Mouse (Mus musculus): ENCODE data around the gene Hipk2. TPM values are rescaled to one million over a fixed set of nuclear protein-coding genes. Genes with fewer than 3 reads are reported as not detected.

Gene Hipk2
- polyA plus RNA-seq, 1 experiment from 2014 or later, result 9.5 TPM

DNA sequence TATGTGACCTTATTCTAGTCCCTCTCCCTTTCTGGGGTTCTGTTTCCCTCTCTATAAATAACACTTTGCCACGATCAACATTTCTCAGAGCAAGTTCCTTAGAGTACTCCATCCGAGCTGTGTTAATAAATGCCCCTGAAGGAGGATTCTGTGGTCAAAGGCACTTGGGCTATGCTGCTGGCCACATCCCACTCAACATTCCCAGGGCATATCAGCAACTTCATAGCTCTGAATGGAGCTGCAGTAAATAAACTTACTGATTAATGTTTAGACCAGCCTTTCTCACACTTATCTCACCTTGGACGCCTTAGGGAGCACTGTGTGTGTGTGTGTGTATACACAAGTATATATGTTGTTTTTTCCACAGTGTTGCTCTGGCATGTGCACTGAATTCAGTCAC is 41.5 kb upstream of the Hipk2 start:
- Histone ChIP-seq H3K9me3 (no peaks in the 10 kb centered on the region), H3K36me3 (no peaks in the 10 kb centered on the region), H3K9ac (no peak overlapping the region), H3K27ac (replicated peaks) (0 out of 2 replicates have a peak overlapping the region, but pooled peaks have one; percentile 33), H3K4me2 (no peak overlapping the region), H3K27me3 (replicated peaks) (no peaks in the 10 kb centered on the region), H3K4me3 (no peak overlapping the region), H3K4me1 (peaks cover 72% of the 10 kb centered on the region)
- ATAC-seq (ENCODE audit: extremely low read depth, insufficient number of reproducible peaks, low FRiP score, low TSS enrichment), result no peak
- WGBS, result 27% methylated on average over 3 of the region's 3 CpGs

- Histone ChIP-seq H3K36me3 (no peaks in the 10 kb centered on the region), H3K9me3 (no peaks in the 10 kb centered on the region), H3K27me3 (replicated peaks) (no peaks in the 10 kb centered on the region), H3K4me1 (peaks cover 72% of the 10 kb centered on the region), H3K4me3 (no peak overlapping the region), H3K27ac (replicated peaks) (no peak overlapping the region), H3K9ac (no peak overlapping the region), H3K4me2 (no peak overlapping the region)
- no peak for ATAC-seq (ENCODE audit: extremely low read depth, insufficient number of reproducible peaks, low FRiP score, low TSS enrichment)
- 61% methylated on average over 4 of the region's 4 CpGs for WGBS
These were observed 40.6 kb upstream of the Hipk2 start for GRCm38 (mm10) chr6:38916571-38916970.

- Histone ChIP-seq H3K4me1 (peaks cover 72% of the 10 kb centered on the region), H3K4me2 (no peak overlapping the region), H3K27me3 (replicated peaks) (no peaks in the 10 kb centered on the region), H3K4me3 (no peak overlapping the region), H3K9me3 (no peaks in the 10 kb centered on the region), H3K27ac (replicated peaks) (no peak overlapping the region), H3K9ac (no peak overlapping the region), H3K36me3 (no peaks in the 10 kb centered on the region)
- no peak for ATAC-seq (ENCODE audit: extremely low read depth, insufficient number of reproducible peaks, low FRiP score, low TSS enrichment)
- WGBS, result 71% methylated on average over 5 of the region's 5 CpGs
These were observed 39.8 kb upstream of the Hipk2 start for GRCm38 (mm10) chr6:38915776-38916175.

GRCm38 (mm10) chr6:38914181-38914580 is 38.2 kb upstream of the Hipk2 start:
- Histone ChIP-seq H3K27ac (replicated peaks) (no peak overlapping the region), H3K4me3 (no peak overlapping the region), H3K27me3 (replicated peaks) (no peaks in the 10 kb centered on the region), H3K4me1 (peaks cover 81% of the 10 kb centered on the region), H3K9ac (no peak overlapping the region), H3K4me2 (no peak overlapping the region), H3K9me3 (no peaks in the 10 kb centered on the region), H3K36me3 (no peaks in the 10 kb centered on the region)
- 74% methylated on average over 10 of the region's 10 CpGs for WGBS
- ATAC-seq (ENCODE audit: extremely low read depth, insufficient number of reproducible peaks, low FRiP score, low TSS enrichment), result no peak

DNA sequence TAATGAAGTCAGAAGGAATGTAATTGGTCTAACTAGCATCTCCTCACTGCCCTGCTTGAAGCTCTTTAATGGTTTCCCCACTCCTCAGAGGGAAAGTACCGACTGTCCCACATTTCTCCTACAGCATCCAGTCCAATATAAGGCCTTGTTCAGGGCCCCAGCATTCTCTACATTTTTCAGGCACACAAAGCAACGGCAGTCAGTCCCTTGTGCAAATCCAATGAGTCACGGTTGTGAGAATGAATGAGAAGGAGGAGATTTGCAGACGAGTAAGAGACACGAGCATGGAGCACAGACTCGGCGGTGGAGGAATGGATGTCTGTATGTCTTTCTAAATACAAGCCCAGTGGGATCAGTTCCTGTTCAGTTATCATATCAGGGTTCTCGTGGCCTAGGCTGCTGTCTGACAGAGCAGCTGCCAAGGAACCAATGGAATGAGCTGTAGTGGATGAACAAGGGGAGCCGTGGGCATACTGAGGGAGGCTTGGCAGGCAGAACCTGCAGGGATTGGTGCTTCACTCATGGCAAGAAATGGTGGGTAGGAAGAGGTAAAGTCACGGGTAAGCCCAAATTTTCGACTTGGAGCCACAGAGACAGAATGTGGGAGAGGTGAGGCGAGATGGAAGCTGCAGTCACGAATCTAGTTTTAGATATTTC is 37.5 kb upstream of the Hipk2 start:
- Histone ChIP-seq H3K4me3 (no peak overlapping the region), H3K4me2 (no peak overlapping the region), H3K9me3 (no peaks in the 10 kb centered on the region), H3K4me1 (peaks cover 80% of the 10 kb centered on the region), H3K9ac (no peak overlapping the region), H3K27me3 (replicated peaks) (no peaks in the 10 kb centered on the region), H3K36me3 (no peaks in the 10 kb centered on the region), H3K27ac (replicated peaks) (no peak overlapping the region)
- ATAC-seq (ENCODE audit: extremely low read depth, insufficient number of reproducible peaks, low FRiP score, low TSS enrichment), result no peak
- WGBS, result 62% methylated on average over 13 of the region's 13 CpGs

DNA sequence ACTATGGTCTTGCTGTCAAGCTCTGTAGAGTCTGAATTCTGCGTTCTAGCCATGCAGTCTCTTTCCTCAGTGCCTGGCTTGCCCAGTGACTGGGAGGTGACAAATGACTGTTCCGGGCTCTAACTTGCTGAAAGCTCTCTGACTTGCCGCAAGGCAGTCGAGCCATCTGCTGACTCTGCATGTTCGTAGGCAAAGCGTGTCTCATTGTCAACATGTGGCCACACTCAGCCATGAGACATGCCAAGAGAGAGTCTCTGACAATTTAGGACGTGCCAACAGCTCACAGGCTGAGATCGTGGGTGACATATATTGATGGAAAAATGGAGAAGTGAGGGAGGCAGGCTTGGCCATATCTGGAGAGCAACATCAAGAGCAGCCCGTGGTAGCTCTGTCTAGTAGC is 36.9 kb upstream of the Hipk2 start:
- Histone ChIP-seq H3K9ac (no peak overlapping the region), H3K9me3 (no peaks in the 10 kb centered on the region), H3K4me2 (no peak overlapping the region), H3K4me1 (peaks cover 74% of the 10 kb centered on the region), H3K27me3 (replicated peaks) (no peaks in the 10 kb centered on the region), H3K27ac (replicated peaks) (no peak overlapping the region), H3K4me3 (no peak overlapping the region), H3K36me3 (no peaks in the 10 kb centered on the region)
- 63% methylated on average over 9 of the region's 9 CpGs for WGBS
- no peak for ATAC-seq (ENCODE audit: extremely low read depth, insufficient number of reproducible peaks, low FRiP score, low TSS enrichment)

GRCm38 (mm10) chr6:38912121-38912660 is 36.2 kb upstream of the Hipk2 start:
- no peaks in the 10 kb centered on the region for H3K9me3 ChIP-seq
- no peak overlapping the region for H3K27ac ChIP-seq (replicated peaks)
- no peak overlapping the region for H3K4me3 ChIP-seq
- H3K27me3 ChIP-seq (replicated peaks), result no peaks in the 10 kb centered on the region
- no peaks in the 10 kb centered on the region for H3K36me3 ChIP-seq
- peaks cover 67% of the 10 kb centered on the region for H3K4me1 ChIP-seq
- no peak for ATAC-seq (ENCODE audit: extremely low read depth, insufficient number of reproducible peaks, low FRiP score, low TSS enrichment)
- no peak overlapping the region for H3K9ac ChIP-seq
- H3K4me2 ChIP-seq, result no peak overlapping the region

DNA sequence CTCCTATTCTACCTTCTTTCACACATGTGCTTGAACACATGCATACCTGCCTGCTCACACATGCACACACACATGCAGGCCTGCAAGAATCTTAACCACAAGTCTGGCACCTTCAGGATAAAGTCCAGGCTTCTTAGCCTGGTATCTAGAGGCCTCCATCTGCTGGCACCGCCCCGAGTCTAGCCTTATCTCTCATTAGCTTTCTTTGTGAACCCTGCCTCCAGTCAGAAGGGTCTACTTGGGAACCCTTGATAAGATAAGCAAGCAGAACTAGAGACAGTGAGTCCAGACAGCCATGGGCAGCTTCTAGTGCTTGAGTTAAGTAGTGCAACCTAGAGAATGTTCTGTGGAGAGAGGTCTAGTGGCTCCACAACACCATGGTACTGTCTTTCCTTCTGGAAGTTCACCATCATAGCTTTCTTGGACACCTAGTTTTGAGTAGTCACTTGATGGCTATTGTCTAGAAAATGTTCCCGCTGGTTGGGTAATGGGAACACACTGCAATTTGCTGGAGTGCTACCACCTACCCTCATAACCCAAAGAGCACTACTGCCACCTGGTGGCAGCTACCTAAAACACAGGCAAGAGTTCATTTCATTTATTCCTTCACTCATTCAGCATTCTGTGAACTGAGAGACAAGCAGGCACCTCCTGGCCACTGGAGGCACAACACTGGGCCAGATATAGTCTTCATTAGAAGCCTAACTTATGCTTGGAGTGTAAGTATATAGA is 35.0 kb upstream of the Hipk2 start:
- H3K9ac ChIP-seq, result no peak overlapping the region
- peak; percentile 62; the same call in 1 of the 2 replicates for ATAC-seq (ENCODE audit: extremely low read depth, insufficient number of reproducible peaks, low FRiP score, low TSS enrichment)
- H3K27me3 ChIP-seq (replicated peaks), result no peaks in the 10 kb centered on the region
- no peak overlapping the region for H3K4me2 ChIP-seq
- H3K4me1 ChIP-seq, result peaks cover 57% of the 10 kb centered on the region
- H3K9me3 ChIP-seq, result no peaks in the 10 kb centered on the region
- H3K27ac ChIP-seq (replicated peaks), result peak overlapping the region; percentile 38
- WGBS, result 16% methylated on average over 3 of the region's 3 CpGs
- H3K4me3 ChIP-seq, result no peak overlapping the region
- H3K36me3 ChIP-seq, result no peaks in the 10 kb centered on the region

- H3K27ac ChIP-seq (replicated peaks), result no peak overlapping the region
- WGBS, result 85% methylated on average over 6 of the region's 6 CpGs
- H3K4me1 ChIP-seq, result peaks cover 36% of the 10 kb centered on the region
- no peak overlapping the region for H3K4me2 ChIP-seq
- ATAC-seq (ENCODE audit: extremely low read depth, insufficient number of reproducible peaks, low FRiP score, low TSS enrichment), result no peak
- no peak overlapping the region for H3K4me3 ChIP-seq
- H3K9ac ChIP-seq, result no peak overlapping the region
- H3K9me3 ChIP-seq, result no peaks in the 10 kb centered on the region
- H3K36me3 ChIP-seq, result no peaks in the 10 kb centered on the region
- H3K27me3 ChIP-seq (replicated peaks), result no peaks in the 10 kb centered on the region
These were observed 32.4 kb upstream of the Hipk2 start for GRCm38 (mm10) chr6:38908401-38908800.

GRCm38 (mm10) chr6:38906005-38906404 is 30.0 kb upstream of the Hipk2 start:
- ATAC-seq (ENCODE audit: extremely low read depth, insufficient number of reproducible peaks, low FRiP score, low TSS enrichment), result no peak
- 76% methylated on average over 6 of the region's 6 CpGs for WGBS
- H3K4me1 ChIP-seq, result peaks cover 18% of the 10 kb centered on the region

DNA sequence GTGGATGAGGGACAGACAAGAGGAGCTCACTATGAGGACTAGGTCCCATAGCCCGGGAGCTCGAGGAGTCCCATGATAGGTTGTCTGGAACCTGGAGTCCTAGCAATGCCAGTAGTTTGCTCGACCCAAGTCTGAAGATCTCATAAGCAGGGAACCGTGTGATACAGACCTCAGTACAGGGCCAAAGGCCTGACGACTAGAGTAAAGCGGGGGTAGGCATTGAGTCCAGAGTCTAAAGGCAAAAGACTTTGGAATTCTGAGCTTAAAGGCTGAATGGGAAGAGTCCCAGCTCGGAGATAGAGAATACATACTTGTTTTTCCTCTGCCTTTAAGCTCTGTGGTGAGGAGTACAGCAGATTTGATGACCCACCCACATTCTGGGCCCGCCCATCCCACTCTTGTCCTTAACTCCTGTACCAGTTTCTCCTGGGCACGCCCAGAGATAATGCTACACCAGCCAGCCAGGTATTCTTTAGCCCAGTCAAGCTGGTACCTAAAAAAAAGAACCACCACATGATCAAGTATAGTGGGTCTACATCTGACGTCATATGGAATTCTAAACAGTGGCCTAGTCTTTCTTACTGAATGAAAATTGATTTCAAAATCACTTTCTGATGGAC is 27.0 kb upstream of the Hipk2 start:
- WGBS, result 84% methylated on average over 10 of the region's 10 CpGs
- no peak overlapping the region for H3K9ac ChIP-seq
- ATAC-seq (ENCODE audit: extremely low read depth, insufficient number of reproducible peaks, low FRiP score, low TSS enrichment), result no peak
- no peak overlapping the region for H3K27ac ChIP-seq (replicated peaks)
- no peak overlapping the region for H3K4me2 ChIP-seq
- H3K27me3 ChIP-seq (replicated peaks), result no peaks in the 10 kb centered on the region
- no peak overlapping the region for H3K4me3 ChIP-seq
- peaks cover 6% of the 10 kb centered on the region; the same call in 1 of the 2 replicates for H3K4me1 ChIP-seq
- no peaks in the 10 kb centered on the region for H3K36me3 ChIP-seq
- H3K9me3 ChIP-seq, result no peaks in the 10 kb centered on the region

More at GRCm38 (mm10) chr6:38906005-38906404, 30.0 kb upstream of the Hipk2 start:
- H3K4me3 ChIP-seq, result no peak overlapping the region
- H3K9ac ChIP-seq, result no peak overlapping the region
- no peaks in the 10 kb centered on the region for H3K9me3 ChIP-seq
- H3K27ac ChIP-seq (replicated peaks), result no peak overlapping the region
- H3K36me3 ChIP-seq, result no peaks in the 10 kb centered on the region
- no peaks in the 10 kb centered on the region for H3K27me3 ChIP-seq (replicated peaks)
- H3K4me2 ChIP-seq, result no peak overlapping the region

All from heart, embryonic 13.5 days (tissue).